Mouse (Mus musculus) skeletal muscle tissue, adult 2 months (tissue): ENCODE measurements around the gene Slc35b1.

Experiments used
- DNase-seq: peaks from one replicate; pipeline ENCODE4 v3.0.0-alpha.2; 2012; ENCODE audit warnings: low read depth, low spot score

The Slc35b1 gene

GRCm38 (mm10) chr11:95423505-95423904 is 39.0 kb downstream of the Slc35b1 start:
- no peak for DNase-seq

GRCm38 (mm10) chr11:95431344-95431743 is 46.9 kb downstream of the Slc35b1 start:
- no peak for DNase-seq

- DNase-seq, result no peak
Observed at GRCm38 (mm10) chr11:95432194-95432593, 47.7 kb downstream of the Slc35b1 start.
